Mouse (Mus musculus) liver, embryonic 13.5 days (tissue): ENCODE measurements around the gene Gnpat. TPM values are rescaled to one million over a fixed set of nuclear protein-coding genes. Genes with fewer than 3 reads are reported as not detected.

Source experiments
- ATAC-seq: fragments of 200-750 bp; cut with Nextera tagmentation; 2 replicates; pipeline ENCODE4 v1.8.0; 2017; ENCODE audit warnings: low read depth, mild to moderate bottlenecking, moderate number of reproducible peaks, moderate library complexity
- DNase-seq: peaks from one replicate; pipeline ENCODE4 v3.0.0; 2022
- H3K27ac ChIP-seq: fragments of 300-500 bp; sonication (generic); 2 replicates; pipeline ENCODE4 v1.5.1; 2015; ENCODE audit warnings: moderate library complexity, mild to moderate bottlenecking, inconsistent platforms
- H3K27me3 ChIP-seq: fragments of 300-500 bp; sonication (generic); 2 replicates; pipeline ENCODE4 v1.6.1; 2015; ENCODE audit warnings: mild to moderate bottlenecking, inconsistent platforms
- H3K36me3 ChIP-seq: fragments of 300-500 bp; sonication (generic); 2 replicates; pipeline ENCODE4 v1.6.1; 2015; ENCODE audit warnings: mild to moderate bottlenecking, inconsistent platforms
- H3K4me1 ChIP-seq: fragments of 300-500 bp; sonication (generic); replicated peaks from 2 replicates; pipeline ENCODE4 v1.6.1; 2015; ENCODE audit warnings: inconsistent platforms
- H3K4me2 ChIP-seq: fragments of 300-500 bp; sonication (generic); 2 replicates; pipeline ENCODE4 v1.6.1; 2015; ENCODE audit warnings: inconsistent platforms, mild to moderate bottlenecking, moderate library complexity
- H3K4me3 ChIP-seq: fragments of 300-500 bp; sonication (generic); replicated peaks from 2 replicates; pipeline ENCODE4 v1.5.1; 2015; ENCODE audit warnings: mild to moderate bottlenecking, inconsistent platforms
- H3K9ac ChIP-seq: fragments of 300-500 bp; sonication (generic); 2 replicates; pipeline ENCODE4 v1.6.1; 2015; ENCODE audit warnings: mild to moderate bottlenecking, inconsistent platforms
- H3K9me3 ChIP-seq: fragments of 300-500 bp; sonication (generic); replicated peaks from 2 replicates; pipeline ENCODE4 v1.6.1; 2016; ENCODE audit warnings: inconsistent platforms
- WGBS: fragments of 180-500 bp; shearing (Covaris S2); methylation state at CpG from one replicate; pipeline ENCODE4 v1.1.7; 2015; ENCODE audit not compliant: insufficient replicate concordance; 5-methylcytosine and 5-hydroxymethylcytosine counted together
- polyA plus RNA-seq: library from polyadenylated mRNA; unstranded; fragments of >200 nt; fragmentation: Nextera tagmentation; extraction: Ambion mirVana; gene quantifications from 2 replicates; pipeline ENCODE4 v1.2.1, GENCODE M21; 2015

Gnpat gene
- polyA plus RNA-seq, 1 experiment from 2014 or later, result 47.3 TPM

- 55% methylated on average over 10 of the region's 10 CpGs for WGBS
These were observed 63.5 kb downstream of the Gnpat start for GRCm38 (mm10) chr8:124926351-124926771.

DNA sequence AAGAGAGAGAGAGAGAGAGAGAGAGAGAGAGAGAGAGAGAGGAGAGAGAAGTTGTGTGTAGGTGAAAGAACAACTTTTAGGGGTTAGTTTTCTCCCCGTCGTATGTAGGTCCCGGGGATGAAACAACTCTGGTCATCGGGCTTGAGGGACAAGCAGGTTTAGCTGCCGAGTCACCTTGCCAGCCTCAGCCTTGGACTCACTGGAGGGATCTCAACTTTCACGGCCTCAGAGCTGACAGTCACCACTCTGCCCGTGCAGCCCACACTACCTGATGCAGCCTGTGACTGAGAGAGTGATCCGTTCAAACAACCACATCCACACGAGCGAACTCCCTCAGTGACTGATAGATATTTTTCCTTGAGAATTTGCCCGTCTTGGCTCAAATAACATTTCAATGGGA lies 66.2 kb downstream of the Gnpat start:
- WGBS, result 74% methylated on average over 11 of the region's 11 CpGs
- no peaks in the 10 kb centered on the region for H3K27me3 ChIP-seq
- DNase-seq, result no peak
- no peak overlapping the region for H3K4me2 ChIP-seq
- peaks cover 39% of the 10 kb centered on the region for H3K4me1 ChIP-seq
- ATAC-seq, result no peak
- no peak overlapping the region for H3K9ac ChIP-seq
- no peak overlapping the region for H3K27ac ChIP-seq
- H3K9me3 ChIP-seq, result no peaks in the 10 kb centered on the region
- no peak overlapping the region for H3K4me3 ChIP-seq
- H3K36me3 ChIP-seq, result 0 out of 2 replicates have a peak, but pooled peaks cover 2% of the 10 kb centered on the region

More at GRCm38 (mm10) chr8:124926351-124926771, 63.5 kb downstream of the Gnpat start:
- H3K4me2 ChIP-seq, result no peak overlapping the region
- no peaks in the 10 kb centered on the region for H3K27me3 ChIP-seq
- no peak overlapping the region for H3K4me3 ChIP-seq
- no peaks in the 10 kb centered on the region for H3K9me3 ChIP-seq
- no peak overlapping the region for H3K9ac ChIP-seq
- DNase-seq (no peak), ATAC-seq (no peak)
- H3K4me1 ChIP-seq, result peaks cover 60% of the 10 kb centered on the region
- H3K36me3 ChIP-seq, result 0 out of 2 replicates have a peak, but pooled peaks cover 2% of the 10 kb centered on the region
- H3K27ac ChIP-seq, result 0 out of 2 replicates have a peak overlapping the region, but pooled peaks have one; percentile 43

GRCm38 (mm10) chr8:124930086-124930485 lies 67.3 kb downstream of the Gnpat start:
- WGBS, result 78% methylated on average over 13 of the region's 13 CpGs
- Histone ChIP-seq H3K27ac (no peak overlapping the region), H3K36me3 (0 out of 2 replicates have a peak, but pooled peaks cover 2% of the 10 kb centered on the region), H3K27me3 (no peaks in the 10 kb centered on the region), H3K9ac (no peak overlapping the region), H3K4me2 (no peak overlapping the region), H3K4me1 (peaks cover 35% of the 10 kb centered on the region), H3K4me3 (no peak overlapping the region), H3K9me3 (no peaks in the 10 kb centered on the region)
- DNase-seq, result no peak
- ATAC-seq, result no peak

GRCm38 (mm10) chr8:124930649-124931048 lies 67.8 kb downstream of the Gnpat start:
- Histone ChIP-seq H3K27ac (no peak overlapping the region), H3K4me1 (peaks cover 29% of the 10 kb centered on the region), H3K9ac (no peak overlapping the region), H3K27me3 (no peaks in the 10 kb centered on the region), H3K36me3 (0 out of 2 replicates have a peak, but pooled peaks cover 2% of the 10 kb centered on the region), H3K4me3 (no peak overlapping the region), H3K9me3 (no peaks in the 10 kb centered on the region), H3K4me2 (no peak overlapping the region)
- DNase-seq (no peak), ATAC-seq (no peak)
- WGBS, result 67% methylated on average over 4 of the region's 4 CpGs

GRCm38 (mm10) chr8:124932435-124932834 lies 69.6 kb downstream of the Gnpat start:
- no peaks in the 10 kb centered on the region for H3K27me3 ChIP-seq
- H3K9me3 ChIP-seq, result no peaks in the 10 kb centered on the region
- H3K36me3 ChIP-seq, result 0 out of 2 replicates have a peak, but pooled peaks cover 2% of the 10 kb centered on the region
- H3K27ac ChIP-seq, result no peak overlapping the region
- no peak for ATAC-seq
- peaks cover 11% of the 10 kb centered on the region for H3K4me1 ChIP-seq
- no peak for DNase-seq
- H3K4me3 ChIP-seq, result no peak overlapping the region
- no peak overlapping the region for H3K9ac ChIP-seq
- H3K4me2 ChIP-seq, result no peak overlapping the region
- WGBS, result 45% methylated on average over 3 of the region's 3 CpGs

DNA sequence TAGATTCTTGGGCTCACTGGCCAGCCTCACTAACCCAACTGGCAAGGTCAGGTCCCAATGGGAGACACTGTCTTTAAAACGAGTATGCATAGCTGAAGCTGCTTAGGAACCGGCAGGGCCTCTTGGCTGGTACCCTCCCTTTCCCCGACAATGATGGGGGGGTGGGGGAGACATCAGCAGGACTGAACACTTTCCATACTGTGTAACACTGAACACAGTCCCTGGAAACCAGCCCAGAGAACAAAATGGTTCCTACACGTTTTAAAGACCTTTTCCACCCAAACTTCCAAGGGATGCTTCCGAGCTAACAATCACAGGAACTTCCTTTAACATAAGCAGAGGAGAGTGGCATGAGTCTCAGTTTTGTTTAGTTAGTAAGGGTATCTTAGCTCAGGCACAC lies 72.3 kb downstream of the Gnpat start:
- DNase-seq, result no peak
- H3K9me3 ChIP-seq, result no peaks in the 10 kb centered on the region
- no peak overlapping the region for H3K4me3 ChIP-seq
- H3K4me2 ChIP-seq, result no peak overlapping the region
- H3K4me1 ChIP-seq, result peaks cover 4% of the 10 kb centered on the region; the same call in 1 of the 2 replicates
- WGBS, result 73% methylated on average over 5 of the region's 5 CpGs
- peaks cover 7% of the 10 kb centered on the region for H3K36me3 ChIP-seq
- ATAC-seq, result no peak
- H3K27me3 ChIP-seq, result no peaks in the 10 kb centered on the region
- no peak overlapping the region for H3K27ac ChIP-seq
- H3K9ac ChIP-seq, result no peak overlapping the region

- no peaks in the 10 kb centered on the region for H3K9me3 ChIP-seq
- H3K4me2 ChIP-seq, result no peak overlapping the region
- H3K27ac ChIP-seq, result no peak overlapping the region
- no peak overlapping the region for H3K9ac ChIP-seq
- WGBS, result 86% methylated on average over 10 of the region's 10 CpGs
- H3K4me3 ChIP-seq, result no peak overlapping the region
- no peak for ATAC-seq
- H3K27me3 ChIP-seq, result no peaks in the 10 kb centered on the region
- no peak for DNase-seq
- H3K4me1 ChIP-seq, result no peaks in the 10 kb centered on the region
- H3K36me3 ChIP-seq, result peaks cover 8% of the 10 kb centered on the region
These were observed 73.9 kb downstream of the Gnpat start for GRCm38 (mm10) chr8:124936699-124937098.

GRCm38 (mm10) chr8:124937293-124937692 lies 74.5 kb downstream of the Gnpat start:
- H3K4me3 ChIP-seq, result no peak overlapping the region
- no peak for ATAC-seq
- no peaks in the 10 kb centered on the region for H3K4me1 ChIP-seq
- no peak overlapping the region for H3K27ac ChIP-seq
- 74% methylated on average over 4 of the region's 4 CpGs for whole genome bisulfite sequencing
- peaks cover 8% of the 10 kb centered on the region for H3K36me3 ChIP-seq
- H3K9ac ChIP-seq, result no peak overlapping the region
- no peaks in the 10 kb centered on the region for H3K9me3 ChIP-seq
- DNase-seq, result no peak
- no peaks in the 10 kb centered on the region for H3K27me3 ChIP-seq
- H3K4me2 ChIP-seq, result no peak overlapping the region

Other genes starting within 250 kb of the Gnpat start
- 4.6 and 5.8 TPM in 2 replicates for gene 2310022B05Rik, start 199.7 kb upstream of the Gnpat start, polyA plus RNA-seq
- 20.6 and 23.7 TPM in 2 replicates for gene Ttc13, start 141.1 kb upstream of the Gnpat start, polyA plus RNA-seq
- gene Arv1, start 140.9 kb upstream of the Gnpat start, polyA plus RNA-seq, result 8.0 and 8.3 TPM in 2 replicates
- gene Fam89a, start 111.2 kb upstream of the Gnpat start, polyA plus RNA-seq, result 2.6 and 2.9 TPM in 2 replicates
- gene Trim67, start 69.9 kb upstream of the Gnpat start, polyA plus RNA-seq, result 0.03 TPM in 1 of 2 replicates, not detected in the other
- gene 2810004N23Rik, start 87 bp downstream of the Gnpat start, polyA plus RNA-seq, result 28.9 and 35.3 TPM in 2 replicates
- 4.2 and 4.5 TPM in 2 replicates for gene Exoc8, start 34.7 kb downstream of the Gnpat start, polyA plus RNA-seq
- 6.1 and 7.5 TPM in 2 replicates for gene Sprtn, start 34.9 kb downstream of the Gnpat start, polyA plus RNA-seq
- gene Egln1, start 86.3 kb downstream of the Gnpat start, polyA plus RNA-seq, result 2.7 TPM in 2 replicates
- 53.0 and 59.6 TPM in 2 replicates for gene Tsnax, start 150.0 kb downstream of the Gnpat start, polyA plus RNA-seq
- gene Disc1, start 191.2 kb downstream of the Gnpat start, polyA plus RNA-seq, result 0.25 and 0.33 TPM in 2 replicates